Mouse (Mus musculus) adrenal gland, postnatal 36 days (tissue): Measurements from ENCODE around the gene Trappc2. TPM values are rescaled to one million over a fixed set of nuclear protein-coding genes. Genes with fewer than 3 reads are reported as not detected.

ENCODE experiments used
- DNase-seq, 2 experiments: peaks; one replicate each; pipeline ENCODE4 v3.0.0; 2021; ENCODE audit warnings: mixed read lengths in 1 of 2
- long read RNA-seq, 2 experiments: library from polyadenylated mRNA; stranded (forward); transcript quantifications; one replicate each; pipeline ENCODE4 v2.0.0; 2021; ENCODE audit warnings: borderline sequencing depth in 2 of 2
- total RNA-seq, 2 experiments: library from RNA; stranded (reverse); gene quantifications; 2 replicates each; pipeline ENCODE4 v1.2.3; 2021

Gene Trappc2
- 10 to 100 TPM; 23.4 to 24.4 TPM for total RNA-seq
- long read RNA-seq, experiment 1, transcript Trappc2-203 (5 exons, 1,613 nt), result major isoform, 34 of 36 reads
- long read RNA-seq, experiment 1, partial matches to known transcripts, result 1 of 36 reads
- long read RNA-seq, experiment 1, other reads (novel, unspliced or antisense), result 1 of 36 reads
- long read RNA-seq, experiment 2, transcript Trappc2-203 (5 exons, 1,613 nt), result major isoform, 7 of 7 reads
- long read RNA-seq, experiment 2, partial matches to known transcripts, result 0 of 7 reads
- long read RNA-seq, experiment 2, other reads (novel, unspliced or antisense), result 0 of 7 reads

DNA sequence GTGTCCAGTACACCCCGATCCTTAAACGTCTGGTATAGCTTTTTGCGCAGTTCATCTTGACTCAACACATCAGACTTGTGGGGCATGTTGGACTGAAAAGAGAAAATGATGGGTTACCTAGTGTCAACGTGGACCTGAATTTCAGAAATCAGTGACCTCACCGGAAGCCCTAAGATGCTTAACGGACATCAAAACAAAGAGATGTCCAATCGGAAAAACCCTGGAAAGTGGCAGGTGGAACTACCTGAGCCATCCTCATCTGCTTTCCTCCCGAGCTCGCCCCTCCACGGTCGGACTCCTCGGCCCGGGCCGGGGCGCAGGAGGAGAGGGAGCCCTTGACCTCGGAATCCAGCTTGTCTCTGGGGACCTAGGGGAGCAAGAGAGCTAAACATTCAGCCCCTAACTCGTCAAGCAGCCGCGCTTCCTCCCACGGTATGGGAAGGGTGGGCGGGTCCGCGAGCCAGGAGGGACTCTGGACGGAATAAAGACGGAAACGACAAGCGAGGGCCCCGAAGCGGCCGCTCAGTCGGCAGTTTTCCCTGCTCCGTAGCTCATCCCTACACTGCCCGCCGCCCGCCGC is at the start of gene Trappc2:
Gene Trappc2, plus strand, starts transcription at position 539 of the 580 bp plus-strand sequence.
- DNase-seq, result no peak

DNA sequence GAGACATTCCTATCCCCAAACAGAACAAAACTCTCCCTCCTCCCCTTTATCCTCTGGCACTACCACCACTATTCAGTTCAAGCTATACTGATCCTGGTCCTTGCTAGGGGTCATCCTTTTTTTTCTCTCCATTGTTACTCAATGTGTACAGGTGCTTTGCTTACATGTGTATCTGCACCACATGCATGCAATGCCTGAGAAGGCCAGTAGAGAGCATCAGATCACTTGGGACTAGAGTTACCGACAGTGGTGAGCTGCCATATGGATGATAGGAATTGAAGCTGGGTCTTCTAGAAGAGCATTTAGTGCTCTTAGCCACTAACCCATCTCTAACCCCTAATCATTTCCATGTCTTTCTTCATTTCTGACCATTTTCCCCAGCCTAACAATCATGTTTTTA is 46.6 kb upstream of the Trappc2 start:
- DNase-seq, result peak in 1 of 2 experiments; percentile 2

DNA sequence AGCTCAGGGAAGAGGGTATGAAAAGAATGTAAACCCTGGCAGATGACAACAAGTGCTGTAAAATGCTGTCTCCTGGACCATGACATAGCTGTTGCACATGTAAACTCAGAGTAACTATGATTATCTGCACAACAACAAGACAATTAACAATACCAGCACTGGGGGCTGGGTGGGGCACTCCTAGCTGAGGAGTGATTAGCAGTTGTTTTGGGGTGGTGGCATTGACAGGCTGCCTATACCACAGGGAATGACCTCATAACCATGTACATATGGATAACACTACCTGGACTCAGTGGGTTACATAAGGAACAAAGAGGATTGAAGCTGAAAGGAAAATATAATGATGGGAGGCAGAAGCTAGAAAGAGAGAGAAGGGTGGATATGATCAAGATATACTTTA is 32.5 kb upstream of the Trappc2 start:
- no peak for DNase-seq

DNA sequence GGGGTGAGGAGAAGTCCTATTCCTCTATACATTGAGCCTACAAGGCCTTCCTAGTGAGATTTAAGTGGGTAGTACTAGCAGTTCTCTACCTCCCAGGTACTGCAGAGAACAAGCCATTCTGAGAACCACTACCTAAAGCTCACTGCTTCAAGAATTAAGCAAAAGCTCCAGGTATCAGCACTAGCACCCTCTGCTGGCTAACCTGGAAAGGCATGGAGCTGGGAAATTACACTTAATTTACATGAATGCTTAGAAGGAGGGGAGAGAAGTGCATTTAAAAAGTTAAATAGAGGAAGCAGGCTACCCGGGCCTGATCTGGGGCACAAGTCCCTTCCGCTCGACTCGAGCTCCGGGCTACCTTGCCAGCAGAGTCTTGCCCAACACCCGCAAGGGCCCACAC is 24.2 kb upstream of the Trappc2 start:
- peak in 1 of 2 experiments; percentile 35 for DNase-seq

DNA sequence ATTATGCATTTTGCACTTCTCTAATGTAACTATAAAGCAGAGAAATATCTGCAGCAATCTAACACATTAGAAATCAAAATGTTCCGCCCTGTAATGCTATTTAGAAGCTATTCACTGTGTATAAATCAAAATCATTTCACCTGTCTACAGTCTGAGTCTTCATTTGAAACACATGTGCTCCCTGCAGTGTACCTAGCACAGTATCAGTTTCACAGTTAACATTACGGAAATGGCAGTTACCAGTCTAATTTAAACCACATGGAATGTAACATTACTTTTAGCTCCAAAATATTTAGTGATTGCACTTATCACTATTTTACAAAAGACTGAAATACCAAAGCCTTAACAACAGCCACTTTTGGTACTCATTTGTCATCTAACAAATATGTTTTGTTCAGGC is 5.6 kb upstream of the Trappc2 start:
- no peak for DNase-seq

DNA sequence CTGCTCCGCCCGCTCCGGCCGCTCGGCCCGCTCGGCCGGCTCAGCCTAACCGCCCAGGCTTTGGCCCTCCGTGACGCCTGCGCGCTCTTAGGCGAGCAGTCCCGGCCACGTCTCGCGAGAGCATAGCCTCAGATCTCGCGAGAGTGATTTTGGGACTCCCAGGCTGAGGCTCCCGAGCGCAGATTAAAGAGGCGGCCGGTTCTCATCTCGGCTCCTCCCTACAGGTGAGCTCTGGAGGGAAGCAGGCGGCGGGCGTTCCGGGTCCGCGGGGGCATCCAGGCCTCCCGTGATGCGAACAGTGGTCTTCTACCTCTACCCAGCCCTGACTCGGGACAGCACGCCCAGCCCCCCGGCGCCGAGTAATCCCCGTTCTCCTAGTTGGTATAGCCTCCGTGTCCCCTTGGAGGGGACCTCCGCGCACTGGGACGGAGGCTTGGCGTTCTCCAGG is 266 bp downstream of the Trappc2 start, which contains the start of gene Ofd1:
Gene Ofd1, minus strand, starts transcription at position 89 of the 448 bp plus-strand sequence.
- DNase-seq, result peak; percentile 90 to 91

DNA sequence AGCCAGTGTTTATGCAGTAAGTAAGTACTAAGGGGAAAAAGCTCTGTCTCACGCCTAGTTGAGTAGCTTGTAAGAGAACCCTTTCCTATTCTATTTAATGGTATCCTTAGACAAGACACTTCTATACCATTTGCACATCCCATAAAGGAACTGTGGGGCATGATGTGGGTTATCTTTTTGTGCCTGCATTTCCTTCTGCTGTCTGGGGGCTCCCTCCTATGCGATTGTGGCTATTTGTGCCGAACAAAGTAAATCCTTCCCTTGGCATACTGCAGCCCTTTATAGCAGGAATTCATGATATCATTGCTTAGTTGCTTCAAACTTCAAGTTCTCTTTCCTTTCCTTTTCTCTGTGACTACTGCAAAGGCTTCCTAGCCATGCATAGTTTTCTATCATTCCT is 4.2 kb downstream of the Trappc2 start:
- no peak for DNase-seq

DNA sequence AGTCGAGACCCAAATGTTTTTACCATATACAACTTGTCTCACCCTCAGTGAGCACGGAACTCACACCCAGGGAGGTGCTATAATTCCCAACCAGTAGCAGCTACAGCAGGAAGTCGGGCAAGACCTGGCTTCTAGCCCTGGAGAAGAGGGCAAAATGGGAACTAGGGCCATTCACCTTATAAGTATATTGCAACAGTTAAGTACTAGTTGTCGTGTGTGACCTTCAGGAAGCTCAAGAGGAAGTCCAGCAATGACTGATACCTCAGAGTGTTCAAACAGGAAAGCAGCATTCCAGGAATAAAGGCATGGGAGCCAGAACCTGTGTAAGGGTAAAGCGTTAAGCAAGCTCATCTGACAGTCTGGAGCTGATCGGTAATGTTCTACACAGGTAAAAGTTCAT is 13.2 kb downstream of the Trappc2 start:
- no peak for DNase-seq

DNA sequence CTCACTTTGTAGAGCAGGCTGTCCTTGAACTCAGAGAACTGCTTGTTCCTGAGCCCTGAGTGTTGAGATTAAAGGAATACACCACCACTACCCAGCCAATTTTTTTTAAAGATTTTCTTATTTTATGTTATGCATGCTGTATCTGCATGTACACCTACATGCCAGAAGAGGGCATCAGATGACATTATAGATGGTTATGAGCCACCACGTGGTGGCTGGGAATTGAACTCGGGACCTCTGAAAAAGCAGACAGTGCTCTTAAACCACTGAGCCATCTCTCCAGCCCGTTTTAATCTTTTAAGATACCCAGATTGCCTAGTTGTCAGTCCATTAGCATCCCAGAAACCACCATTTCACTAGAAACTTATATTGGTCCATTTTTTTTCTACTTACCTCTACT is 14.0 kb downstream of the Trappc2 start:
- DNase-seq, result no peak

DNA sequence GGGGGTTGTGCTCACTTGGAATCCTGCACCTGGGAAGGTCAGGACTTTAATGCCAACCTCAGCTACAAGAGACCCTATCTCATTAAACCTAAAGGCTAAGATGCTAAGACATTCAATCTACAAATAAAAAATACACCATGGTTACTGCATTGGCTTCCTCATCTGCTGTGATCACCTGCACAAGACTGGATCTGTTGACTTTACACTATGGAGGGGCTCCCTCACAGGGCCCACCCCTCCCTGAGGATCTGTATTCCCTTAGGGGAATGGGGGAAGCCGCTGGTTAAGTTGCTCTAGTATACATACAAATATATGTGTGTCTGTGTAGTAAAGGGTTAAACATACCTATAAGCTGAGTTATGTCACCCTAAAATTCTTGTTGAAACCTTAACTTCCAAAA is 15.2 kb downstream of the Trappc2 start:
- DNase-seq, result no peak

DNA sequence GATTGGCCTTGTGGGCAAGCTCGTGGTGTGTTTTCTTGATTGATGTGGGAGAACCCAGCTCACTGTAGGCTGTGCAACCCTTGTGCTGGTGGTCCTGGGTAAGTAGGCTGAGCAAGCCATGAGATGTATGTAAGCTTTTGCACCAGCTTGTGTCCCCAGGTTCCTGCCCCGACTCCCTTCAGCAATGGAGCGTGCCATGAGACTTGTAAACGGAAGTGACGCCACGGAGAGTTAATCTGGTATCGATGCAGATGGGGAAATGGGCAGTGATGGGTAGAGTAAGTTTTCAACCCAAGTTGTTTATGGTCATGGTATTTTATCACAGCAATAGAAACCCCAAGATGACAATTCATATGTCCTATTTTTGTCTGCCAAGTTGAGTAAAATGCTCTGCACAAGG is 27.9 kb downstream of the Trappc2 start:
- no peak for DNase-seq

DNA sequence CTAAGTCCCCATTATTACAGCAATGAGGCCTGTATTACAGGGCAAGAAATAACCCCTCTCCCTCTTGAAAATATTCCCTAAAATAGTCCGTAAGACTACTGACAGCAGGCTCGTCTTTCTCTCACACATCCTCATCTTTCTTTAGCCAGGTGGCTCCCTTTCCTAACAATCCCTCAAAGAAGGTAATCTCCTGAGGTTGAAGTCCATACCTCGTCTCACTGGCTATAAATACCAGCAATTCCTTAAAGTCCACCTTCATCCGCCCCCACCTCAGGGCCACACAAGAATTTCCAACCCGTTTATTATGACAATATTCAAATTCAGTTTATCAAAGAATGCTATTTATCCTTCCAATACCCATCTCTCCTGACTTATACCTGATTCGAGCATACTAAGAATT is 32.2 kb downstream of the Trappc2 start:
- no peak for DNase-seq

DNA sequence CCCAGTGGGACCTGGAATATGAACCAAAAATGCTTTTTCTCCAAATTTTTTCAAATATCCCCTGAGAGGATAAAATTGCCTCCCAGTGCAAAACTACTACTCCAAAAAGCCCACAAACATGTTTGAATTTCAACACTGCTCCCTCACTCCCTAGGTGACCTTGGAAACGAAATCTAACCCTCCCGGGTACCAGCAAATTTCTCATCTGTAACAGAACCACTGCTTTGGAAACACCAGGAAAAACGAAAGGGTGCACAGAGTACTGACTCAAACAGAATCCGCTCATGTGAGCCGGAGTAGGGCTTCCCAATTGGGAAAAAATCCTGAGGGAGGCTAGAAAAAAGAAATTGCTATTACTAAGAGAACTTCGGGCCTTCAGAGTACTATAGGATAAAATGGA is 37.0 kb downstream of the Trappc2 start:
- DNase-seq, result no peak

DNA sequence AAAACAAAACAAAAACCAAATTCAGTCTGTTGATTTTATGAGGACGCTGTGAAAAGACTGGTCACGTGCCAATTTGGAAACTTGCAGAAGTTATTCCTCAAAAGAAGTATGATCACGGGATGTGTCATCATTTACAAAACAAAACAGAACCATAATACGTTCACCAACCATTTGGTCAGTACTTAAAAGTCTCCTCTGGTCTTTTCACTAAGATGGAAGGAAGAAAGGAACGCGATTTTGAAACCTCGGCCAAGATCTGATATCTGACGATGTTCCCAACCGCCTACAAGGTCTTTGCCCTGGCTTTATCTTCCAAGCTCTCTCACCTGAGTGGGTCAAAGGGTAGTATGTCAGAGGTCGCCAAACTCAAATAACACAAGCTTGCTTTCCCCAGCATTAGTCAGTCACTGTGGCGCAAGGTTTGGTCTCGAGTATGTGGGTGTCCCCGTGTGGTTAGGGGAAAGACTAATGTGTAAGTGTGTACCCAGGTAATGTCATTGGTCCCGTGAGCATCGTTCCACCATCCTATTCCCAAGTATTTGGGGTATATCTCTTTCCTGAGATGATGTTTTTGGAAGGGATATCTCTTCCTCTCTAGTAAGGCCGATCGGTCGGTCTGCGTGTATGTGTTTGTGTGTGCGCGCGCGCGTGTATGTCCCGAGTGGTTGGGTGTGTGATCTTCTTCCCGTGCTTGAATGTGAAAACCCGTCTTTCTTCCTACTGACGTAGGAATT is 38.4 kb downstream of the Trappc2 start:
- peak; percentile 10 to 30 for DNase-seq

DNA sequence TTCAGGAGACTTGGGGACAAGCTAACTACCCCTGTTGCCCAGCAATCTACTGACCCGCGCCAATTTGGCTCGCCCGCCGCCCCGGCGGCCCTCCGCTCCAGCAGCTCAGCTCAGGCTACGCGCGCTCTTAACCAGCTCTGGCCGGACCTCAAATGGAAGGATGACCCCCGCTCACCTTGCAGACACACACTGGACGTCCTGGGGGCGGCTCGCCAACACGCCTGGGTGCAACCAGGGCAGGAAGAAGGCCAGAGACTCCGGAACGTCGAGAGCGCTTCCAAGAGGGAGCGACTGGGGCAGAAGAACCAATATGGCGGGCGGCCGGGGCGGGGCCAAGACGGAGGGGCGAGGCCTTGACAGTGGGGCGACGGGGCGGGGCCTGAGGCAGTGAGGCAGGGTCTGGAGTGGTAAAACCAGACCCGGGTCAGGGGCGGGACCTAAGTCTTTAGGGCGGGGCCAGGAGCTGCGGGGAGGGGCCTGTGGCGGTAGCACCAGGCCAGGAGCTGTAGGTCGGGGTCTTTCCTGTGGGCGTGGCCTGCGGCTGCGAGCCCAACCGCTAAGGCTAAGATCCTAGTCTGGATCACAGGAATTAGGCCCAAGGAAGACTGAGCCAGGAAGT is 39.1 kb downstream of the Trappc2 start, which contains the start of gene Rab9:
Gene Rab9, minus strand, starts transcription at position 503 of the 619 bp plus-strand sequence.
- peak; percentile 94 to 97 for DNase-seq

DNA sequence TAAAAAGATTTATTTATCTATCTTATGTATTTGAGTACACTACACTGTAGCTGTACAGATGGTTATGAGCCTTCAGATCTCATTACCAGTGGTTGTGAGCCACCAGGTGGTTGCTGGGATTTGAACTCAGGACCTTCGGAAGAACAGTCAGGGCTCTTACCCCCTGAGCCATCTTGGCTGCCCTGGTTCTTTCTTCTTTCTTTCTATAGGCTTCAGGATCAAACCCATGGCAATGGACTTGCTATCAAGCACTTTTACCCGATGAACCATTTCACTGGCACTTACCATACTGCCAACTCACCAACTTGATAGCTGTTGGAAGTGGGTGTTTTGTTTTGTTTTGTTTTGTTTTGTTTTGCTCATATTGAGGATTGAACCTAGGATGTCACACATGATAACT is 54.7 kb downstream of the Trappc2 start:
- no peak for DNase-seq

DNA sequence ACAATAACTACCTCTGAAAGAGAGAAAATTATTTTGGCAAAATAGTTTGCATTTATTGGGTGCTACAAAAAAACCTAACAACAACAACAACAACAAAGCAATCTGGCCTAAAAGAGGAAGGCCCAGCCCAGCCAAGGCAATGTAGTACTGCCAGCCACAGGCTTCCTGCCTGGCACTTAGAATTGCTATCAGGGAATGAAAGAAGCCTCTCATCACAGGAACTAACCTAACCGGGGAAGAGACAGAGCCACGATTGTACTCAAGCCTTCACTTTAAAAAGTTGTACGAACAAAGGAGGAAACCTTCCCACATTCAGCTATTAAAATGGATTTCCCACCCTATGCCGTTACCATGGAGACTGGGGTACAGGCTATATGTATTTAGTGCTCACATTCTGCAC is 57.4 kb downstream of the Trappc2 start:
- DNase-seq, result no peak

DNA sequence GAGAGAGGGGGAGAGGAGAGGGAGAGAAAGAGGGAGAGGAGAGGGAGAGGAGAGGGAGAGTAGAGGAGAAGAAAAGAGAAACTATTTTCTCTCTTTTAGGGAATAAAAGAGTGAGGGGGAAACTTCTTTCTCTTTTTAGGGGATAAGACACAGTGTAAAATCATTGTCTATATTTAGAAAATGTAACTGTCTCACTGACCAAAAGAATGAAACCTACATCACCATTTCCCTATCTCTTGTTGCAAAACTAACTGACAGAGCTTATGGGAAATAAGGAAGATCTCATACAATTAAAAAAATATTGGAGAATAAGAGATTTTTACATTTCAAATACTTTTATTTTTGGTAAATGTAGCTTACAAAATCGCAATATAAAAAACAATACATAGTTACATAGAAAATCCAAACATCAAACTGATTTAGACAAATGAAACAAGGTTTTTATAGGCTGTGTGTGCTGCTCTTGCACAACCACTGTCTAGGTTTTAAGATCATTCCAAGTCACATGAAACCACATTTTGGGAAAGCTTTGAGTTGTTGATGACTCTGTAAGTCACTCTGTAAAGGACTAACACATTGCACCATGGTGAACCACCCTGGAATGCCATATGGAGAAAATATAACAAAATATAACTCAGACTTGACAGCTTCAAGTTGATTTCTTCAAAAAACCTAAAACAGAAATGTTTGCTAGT is 59.3 kb downstream of the Trappc2 start:
- no peak for DNase-seq
